Mouse (Mus musculus): Measurements from ENCODE around the gene 4930426L09Rik. TPM values are rescaled to one million over a fixed set of nuclear protein-coding genes. Genes with fewer than 3 reads are reported as not detected.

Gene 4930426L09Rik
- 0.21 and 0.48 TPM in 2 replicates for polyA plus RNA-seq (2014; fragmentation: Nextera tagmentation; extraction: Ambion mirVana)

DNA sequence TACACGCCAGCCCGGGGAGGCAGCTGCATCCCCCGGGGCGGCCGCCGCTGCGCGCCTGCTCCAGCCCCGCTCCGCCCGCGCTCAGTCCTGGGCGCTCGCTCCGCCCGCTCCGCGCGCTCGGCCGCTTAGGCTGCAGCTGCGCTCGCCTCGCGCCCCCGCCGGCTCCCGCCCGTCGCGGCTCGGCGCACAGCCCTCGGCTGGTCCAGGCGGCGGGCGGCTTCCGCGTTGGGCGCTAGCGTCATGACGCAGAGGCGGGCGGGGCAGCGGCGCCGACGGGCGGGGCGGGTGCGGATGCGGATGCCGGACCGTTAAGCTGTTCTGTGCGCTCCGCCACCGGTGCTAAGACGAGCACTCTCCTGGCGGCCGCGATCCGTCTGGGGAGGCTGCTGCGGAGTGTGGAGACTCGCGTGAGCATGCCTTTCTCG lies at the start of gene 4930426L09Rik, which contains the start of gene Pip4k2a:
Gene 4930426L09Rik (plus strand): TSS at position 290 of the 425 bp plus-strand sequence.
Gene Pip4k2a (minus strand): TSS at position 73 of the 425 bp plus-strand sequence.
- Histone ChIP-seq H3K27me3 (replicated peaks; ENCODE audit: control insufficient read depth, insufficient read depth, low read length) (no peaks in the 10 kb centered on the region), H3K36me3 (ENCODE audit: control insufficient read depth, insufficient read depth, low read length) (no peaks in the 10 kb centered on the region), H3K4me2 (peak within 1 kb of the TSS; percentile 94), H3K27ac (ENCODE audit: low read depth, low read length) (peak within 1 kb of the TSS; percentile 96), H3K9me3 (ENCODE audit: control insufficient read depth, low read length) (no peaks in the 10 kb centered on the region), H3K4me1 (replicated peaks; ENCODE audit: control insufficient read depth, insufficient read depth, low read length) (peaks cover 25% of the 10 kb centered on the region), H3K9ac (ENCODE audit: low read depth, low read length) (peak within 1 kb of the TSS; percentile 72), H3K4me3 (ENCODE audit: low read depth, low read length) (peak within 1 kb of the TSS; percentile 86)
- DNase-seq (ENCODE audit: low spot score), result peak; percentile 91
- 1% methylated on average over 63 of the region's 66 CpGs for WGBS
- ATAC-seq (replicated peaks; ENCODE audit: low FRiP score), result peak; percentile 98

DNA sequence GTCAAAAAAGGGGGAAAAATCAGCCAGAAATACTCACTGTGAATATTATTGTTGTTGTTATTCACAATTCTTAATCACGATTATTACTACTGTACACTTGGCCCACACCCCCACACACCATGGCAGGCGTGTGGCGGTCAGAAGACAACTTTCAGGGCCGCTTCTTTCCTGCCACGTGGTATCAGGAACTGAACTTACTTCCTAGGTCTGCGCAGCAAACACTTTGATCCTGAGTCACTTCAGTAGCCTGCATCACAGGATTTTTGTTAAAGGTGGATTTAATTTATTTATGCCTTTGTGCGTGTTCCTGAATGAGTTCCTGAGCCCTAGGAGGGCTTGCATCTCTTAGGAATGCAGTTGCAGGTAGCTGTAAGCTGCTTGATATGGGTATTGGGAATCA lies 49.4 kb upstream of the 4930426L09Rik start:
- no peaks in the 10 kb centered on the region; the same call in 1 of the 2 replicates for H3K9me3 ChIP-seq (ENCODE audit: control insufficient read depth, low read length)
- peaks cover 55% of the 10 kb centered on the region for H3K4me1 ChIP-seq (replicated peaks; ENCODE audit: control insufficient read depth, insufficient read depth, low read length)
- H3K36me3 ChIP-seq (ENCODE audit: control insufficient read depth, insufficient read depth, low read length), result no peaks in the 10 kb centered on the region
- ATAC-seq (replicated peaks; ENCODE audit: low FRiP score) (no peak), DNase-seq (ENCODE audit: low spot score) (no peak)
- H3K4me3 ChIP-seq (ENCODE audit: low read depth, low read length), result no peak overlapping the region
- no peak overlapping the region for H3K27ac ChIP-seq (ENCODE audit: low read depth, low read length)
- H3K9ac ChIP-seq (ENCODE audit: low read depth, low read length), result no peak overlapping the region
- H3K27me3 ChIP-seq (replicated peaks; ENCODE audit: control insufficient read depth, insufficient read depth, low read length), result no peaks in the 10 kb centered on the region
- 58% methylated on average over 7 of the region's 7 CpGs for WGBS
- H3K4me2 ChIP-seq, result no peak overlapping the region

DNA sequence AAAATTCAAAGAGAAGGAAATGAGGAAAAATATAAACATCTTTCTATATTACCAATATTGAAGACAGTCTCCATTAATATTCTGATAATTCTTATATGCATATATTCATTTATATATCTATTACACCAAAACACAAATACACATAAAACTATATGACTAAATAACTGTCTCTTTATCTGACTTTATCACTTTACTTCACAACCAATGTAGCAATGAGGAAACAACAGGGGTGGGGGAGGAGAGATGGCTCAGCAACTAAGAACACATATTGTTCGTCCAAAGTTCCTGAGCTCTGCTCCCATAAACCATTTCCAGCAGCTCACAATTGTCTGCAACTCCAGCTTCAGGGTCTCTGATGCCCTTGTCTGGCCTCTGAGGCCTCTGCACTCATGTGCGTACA lies 47.4 kb upstream of the 4930426L09Rik start:
- Histone ChIP-seq H3K9me3 (ENCODE audit: control insufficient read depth, low read length) (no peaks in the 10 kb centered on the region; the same call in 1 of the 2 replicates), H3K27ac (ENCODE audit: low read depth, low read length) (no peak overlapping the region), H3K36me3 (ENCODE audit: control insufficient read depth, insufficient read depth, low read length) (no peaks in the 10 kb centered on the region), H3K4me1 (replicated peaks; ENCODE audit: control insufficient read depth, insufficient read depth, low read length) (peaks cover 65% of the 10 kb centered on the region), H3K9ac (ENCODE audit: low read depth, low read length) (no peak overlapping the region), H3K4me3 (ENCODE audit: low read depth, low read length) (no peak overlapping the region), H3K27me3 (replicated peaks; ENCODE audit: control insufficient read depth, insufficient read depth, low read length) (no peaks in the 10 kb centered on the region), H3K4me2 (no peak overlapping the region)
- DNase-seq (ENCODE audit: low spot score), result no peak
- no peak for ATAC-seq (replicated peaks; ENCODE audit: low FRiP score)
- 63% methylated on average over 2 of the region's 2 CpGs for WGBS

DNA sequence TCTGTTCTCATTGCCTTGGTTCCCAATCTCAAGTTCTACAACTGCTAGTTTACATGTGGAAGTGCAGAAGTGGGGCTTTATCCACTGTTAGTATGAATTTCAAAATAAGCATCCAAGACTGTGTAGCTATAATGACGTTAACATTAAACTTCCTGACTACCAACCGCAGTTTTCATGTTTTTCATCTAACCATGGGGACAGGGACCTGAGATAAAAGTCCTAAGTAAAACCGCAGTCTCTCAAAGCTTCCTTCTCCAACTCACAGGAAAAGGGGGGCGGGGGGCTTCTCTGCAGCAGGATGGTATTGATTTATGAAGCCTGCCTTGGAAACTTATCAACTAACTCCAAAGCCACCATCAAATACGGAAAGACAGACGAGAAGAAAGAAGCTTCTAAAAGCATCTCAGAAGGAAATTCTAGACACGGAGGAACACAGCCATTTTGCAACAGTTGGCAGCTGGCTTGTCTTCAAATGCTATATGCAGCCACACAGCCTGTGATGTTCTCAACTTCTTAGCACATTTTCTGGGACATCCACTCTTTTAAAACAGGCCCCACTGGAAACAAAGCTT lies 46.0 kb upstream of the 4930426L09Rik start:
- H3K27me3 ChIP-seq (replicated peaks; ENCODE audit: control insufficient read depth, insufficient read depth, low read length), result no peaks in the 10 kb centered on the region
- H3K27ac ChIP-seq (ENCODE audit: low read depth, low read length), result peak overlapping the region; percentile 68
- H3K9ac ChIP-seq (ENCODE audit: low read depth, low read length), result peak overlapping the region; percentile 26; the same call in 1 of the 2 replicates
- H3K4me2 ChIP-seq, result peak overlapping the region; percentile 47
- peaks cover 71% of the 10 kb centered on the region for H3K4me1 ChIP-seq (replicated peaks; ENCODE audit: control insufficient read depth, insufficient read depth, low read length)
- no peaks in the 10 kb centered on the region for H3K36me3 ChIP-seq (ENCODE audit: control insufficient read depth, insufficient read depth, low read length)
- no peaks in the 10 kb centered on the region for H3K9me3 ChIP-seq (ENCODE audit: control insufficient read depth, low read length)
- no peak overlapping the region; the same call in 1 of the 2 replicates for H3K4me3 ChIP-seq (ENCODE audit: low read depth, low read length)
- DNase-seq (ENCODE audit: low spot score), result no peak
- peak; percentile 33; the same call in 1 of the 2 replicates for ATAC-seq (replicated peaks; ENCODE audit: low FRiP score)
- WGBS, result 15% methylated on average over 7 of the region's 7 CpGs

DNA sequence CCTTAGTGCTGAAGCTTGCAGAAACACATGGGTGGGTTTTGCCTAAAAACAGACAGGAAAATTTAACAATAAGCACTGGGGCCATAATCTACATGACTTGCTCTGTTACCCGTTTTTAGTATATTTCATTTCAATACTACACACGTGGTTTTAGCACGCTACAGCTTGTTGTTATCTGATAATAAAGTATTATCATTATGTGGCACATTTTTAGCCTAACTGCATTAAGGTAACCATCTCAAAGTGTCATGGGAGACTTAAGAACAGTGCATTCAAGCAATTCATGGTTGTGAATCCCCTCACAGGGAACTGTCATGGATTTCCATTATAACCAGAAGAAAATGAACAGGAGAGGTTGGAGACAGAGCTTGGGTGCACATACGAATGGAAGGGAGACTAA lies 43.7 kb upstream of the 4930426L09Rik start:
- Histone ChIP-seq H3K27me3 (replicated peaks; ENCODE audit: control insufficient read depth, insufficient read depth, low read length) (no peaks in the 10 kb centered on the region), H3K4me1 (replicated peaks; ENCODE audit: control insufficient read depth, insufficient read depth, low read length) (peaks cover 79% of the 10 kb centered on the region), H3K9ac (ENCODE audit: low read depth, low read length) (0 out of 2 replicates have a peak overlapping the region, but pooled peaks have one; percentile 31), H3K36me3 (ENCODE audit: control insufficient read depth, insufficient read depth, low read length) (no peaks in the 10 kb centered on the region), H3K9me3 (ENCODE audit: control insufficient read depth, low read length) (no peaks in the 10 kb centered on the region), H3K27ac (ENCODE audit: low read depth, low read length) (peak overlapping the region; percentile 56; the same call in 1 of the 2 replicates), H3K4me2 (peak overlapping the region; percentile 39), H3K4me3 (ENCODE audit: low read depth, low read length) (no peak overlapping the region)
- 46% methylated on average over 4 of the region's 4 CpGs for WGBS
- ATAC-seq (replicated peaks; ENCODE audit: low FRiP score) (peak; percentile 68), DNase-seq (ENCODE audit: low spot score) (no peak)

DNA sequence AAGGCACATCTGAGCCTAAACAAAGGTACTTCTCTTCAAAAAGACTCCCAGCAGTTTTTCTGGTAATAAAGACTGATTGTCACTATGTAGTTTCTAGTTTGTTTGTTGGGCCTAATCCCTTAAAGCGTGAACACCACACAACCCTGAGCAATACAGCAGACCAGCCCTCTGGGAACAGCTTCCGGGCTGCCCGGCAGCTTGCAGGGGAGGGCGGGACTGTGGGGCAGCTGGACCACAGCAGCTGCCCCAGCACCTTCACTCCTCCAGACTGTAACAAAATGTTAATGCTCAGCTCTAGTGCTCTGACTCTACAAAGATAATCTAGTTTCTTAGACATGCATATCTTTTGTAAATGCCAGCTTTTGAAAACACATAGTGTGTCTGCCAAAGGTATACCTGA lies 43.1 kb upstream of the 4930426L09Rik start:
- no peaks in the 10 kb centered on the region for H3K36me3 ChIP-seq (ENCODE audit: control insufficient read depth, insufficient read depth, low read length)
- H3K27me3 ChIP-seq (replicated peaks; ENCODE audit: control insufficient read depth, insufficient read depth, low read length), result no peaks in the 10 kb centered on the region
- H3K9ac ChIP-seq (ENCODE audit: low read depth, low read length), result no peak overlapping the region
- ATAC-seq (replicated peaks; ENCODE audit: low FRiP score), result no peak
- WGBS, result 30% methylated on average over 4 of the region's 4 CpGs
- H3K27ac ChIP-seq (ENCODE audit: low read depth, low read length), result peak overlapping the region; percentile 56
- H3K4me1 ChIP-seq (replicated peaks; ENCODE audit: control insufficient read depth, insufficient read depth, low read length), result peaks cover 82% of the 10 kb centered on the region
- no peak for DNase-seq (ENCODE audit: low spot score)
- peak overlapping the region; percentile 39 for H3K4me2 ChIP-seq
- H3K9me3 ChIP-seq (ENCODE audit: control insufficient read depth, low read length), result no peaks in the 10 kb centered on the region
- H3K4me3 ChIP-seq (ENCODE audit: low read depth, low read length), result no peak overlapping the region

DNA sequence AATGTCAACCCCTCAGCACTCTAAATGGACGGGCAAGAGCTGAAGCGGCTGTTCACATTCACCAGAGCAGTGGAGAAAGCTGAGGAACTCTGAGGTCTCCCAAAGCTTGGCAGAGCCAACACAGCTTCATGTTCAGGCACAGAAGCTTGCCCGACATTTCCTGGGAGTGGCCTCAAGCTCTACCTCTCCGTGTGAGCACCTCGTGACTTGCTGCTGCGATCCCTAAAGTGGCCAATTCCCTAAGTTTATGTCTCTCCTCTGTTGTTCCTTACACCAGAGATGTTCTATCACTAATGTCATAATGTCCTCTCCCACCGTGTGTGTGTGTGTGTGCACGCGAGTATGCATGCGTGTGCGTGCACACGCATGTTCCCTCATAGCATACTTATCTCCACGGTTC lies 42.5 kb upstream of the 4930426L09Rik start:
- 63% methylated on average over 13 of the region's 13 CpGs for WGBS
- no peak overlapping the region for H3K4me3 ChIP-seq (ENCODE audit: low read depth, low read length)
- H3K9me3 ChIP-seq (ENCODE audit: control insufficient read depth, low read length), result no peaks in the 10 kb centered on the region
- no peaks in the 10 kb centered on the region for H3K27me3 ChIP-seq (replicated peaks; ENCODE audit: control insufficient read depth, insufficient read depth, low read length)
- no peak for DNase-seq (ENCODE audit: low spot score)
- H3K4me1 ChIP-seq (replicated peaks; ENCODE audit: control insufficient read depth, insufficient read depth, low read length), result peaks cover 86% of the 10 kb centered on the region
- peak overlapping the region; percentile 56; the same call in 1 of the 2 replicates for H3K27ac ChIP-seq (ENCODE audit: low read depth, low read length)
- peak overlapping the region; percentile 39 for H3K4me2 ChIP-seq
- H3K9ac ChIP-seq (ENCODE audit: low read depth, low read length), result peak overlapping the region; percentile 43; the same call in 1 of the 2 replicates
- H3K36me3 ChIP-seq (ENCODE audit: control insufficient read depth, insufficient read depth, low read length), result no peaks in the 10 kb centered on the region
- no peak for ATAC-seq (replicated peaks; ENCODE audit: low FRiP score)

DNA sequence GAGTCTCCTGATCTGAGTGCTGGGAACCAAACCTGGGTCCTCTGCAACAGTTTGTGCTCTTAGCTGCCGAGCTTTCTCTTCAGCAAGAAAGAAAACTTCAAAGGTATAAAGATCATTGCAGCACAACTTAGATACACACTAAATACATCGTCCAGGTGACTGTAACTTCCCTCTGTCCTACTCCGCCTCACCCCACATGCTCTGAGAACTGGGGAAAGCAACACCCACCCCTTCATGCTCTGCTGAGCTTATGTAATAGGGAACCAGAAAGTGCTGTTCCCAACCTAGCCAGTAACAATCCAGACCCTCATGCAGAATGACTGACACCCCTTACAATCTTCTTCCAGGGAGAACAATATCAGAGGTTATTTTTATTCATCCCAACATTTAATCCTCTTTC lies 41.7 kb upstream of the 4930426L09Rik start:
- no peak overlapping the region for H3K4me3 ChIP-seq (ENCODE audit: low read depth, low read length)
- H3K4me2 ChIP-seq, result peak overlapping the region; percentile 30
- no peak overlapping the region for H3K9ac ChIP-seq (ENCODE audit: low read depth, low read length)
- 67% methylated on average over 3 of the region's 3 CpGs for WGBS
- no peaks in the 10 kb centered on the region for H3K9me3 ChIP-seq (ENCODE audit: control insufficient read depth, low read length)
- no peaks in the 10 kb centered on the region for H3K36me3 ChIP-seq (ENCODE audit: control insufficient read depth, insufficient read depth, low read length)
- peak overlapping the region; percentile 56; the same call in 1 of the 2 replicates for H3K27ac ChIP-seq (ENCODE audit: low read depth, low read length)
- ATAC-seq (replicated peaks; ENCODE audit: low FRiP score), result no peak
- peaks cover 81% of the 10 kb centered on the region for H3K4me1 ChIP-seq (replicated peaks; ENCODE audit: control insufficient read depth, insufficient read depth, low read length)
- no peaks in the 10 kb centered on the region for H3K27me3 ChIP-seq (replicated peaks; ENCODE audit: control insufficient read depth, insufficient read depth, low read length)
- DNase-seq (ENCODE audit: low spot score), result no peak

DNA sequence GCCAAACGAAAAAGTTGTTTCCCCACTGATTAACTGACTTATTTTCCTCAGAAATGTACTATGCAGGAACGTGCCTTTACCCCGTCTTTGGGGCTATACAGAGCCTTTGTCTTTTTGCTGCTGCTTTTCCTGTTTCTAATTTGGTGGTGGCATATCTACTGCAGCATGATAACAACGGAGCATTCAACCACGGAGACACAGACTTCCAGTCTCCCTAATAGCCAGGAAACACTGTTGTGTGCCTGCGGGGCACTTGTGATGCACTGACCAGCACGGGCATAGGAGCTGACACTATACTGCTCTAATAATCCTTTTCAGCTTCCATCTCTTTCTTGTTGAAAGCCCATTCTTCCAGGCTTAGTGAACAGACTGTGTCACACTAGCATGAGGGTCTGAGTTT lies 41.2 kb upstream of the 4930426L09Rik start:
- Histone ChIP-seq H3K27me3 (replicated peaks; ENCODE audit: control insufficient read depth, insufficient read depth, low read length) (no peaks in the 10 kb centered on the region), H3K4me1 (replicated peaks; ENCODE audit: control insufficient read depth, insufficient read depth, low read length) (peaks cover 78% of the 10 kb centered on the region), H3K4me2 (peak overlapping the region; percentile 30), H3K36me3 (ENCODE audit: control insufficient read depth, insufficient read depth, low read length) (no peaks in the 10 kb centered on the region), H3K9ac (ENCODE audit: low read depth, low read length) (no peak overlapping the region), H3K4me3 (ENCODE audit: low read depth, low read length) (no peak overlapping the region), H3K9me3 (ENCODE audit: control insufficient read depth, low read length) (no peaks in the 10 kb centered on the region), H3K27ac (ENCODE audit: low read depth, low read length) (peak overlapping the region; percentile 60)
- no peak for DNase-seq (ENCODE audit: low spot score)
- WGBS, result 28% methylated on average over 7 of the region's 7 CpGs
- ATAC-seq (replicated peaks; ENCODE audit: low FRiP score), result peak; percentile 45; the same call in 1 of the 2 replicates
